Mouse (Mus musculus) intestine, embryonic 15.5 days (tissue): ENCODE results near the gene 4930438A08Rik. TPM values are rescaled to one million over a fixed set of nuclear protein-coding genes. Genes with fewer than 3 reads are reported as not detected.
"Not testable (repeated sequence)": the region's sequence is repeated elsewhere in the genome, so short reads cannot be mapped to it uniquely, and the experiment has no call there.

Experiments used
- ATAC-seq: fragments of 200-750 bp; cut with Nextera tagmentation; 2 replicates; pipeline ENCODE4 v1.8.0; 2017; ENCODE audit warnings: moderate TSS enrichment, moderate library complexity
- H3K27ac ChIP-seq: fragments of 300-500 bp; sonication (generic); 2 replicates; pipeline ENCODE4 v1.5.1; 2015; ENCODE audit warnings: mild to moderate bottlenecking, inconsistent platforms
- H3K27me3 ChIP-seq: fragments of 300-500 bp; sonication (generic); replicated peaks from 2 replicates; pipeline ENCODE4 v1.6.1; 2015; ENCODE audit warnings: inconsistent platforms
- H3K36me3 ChIP-seq: fragments of 300-500 bp; sonication (generic); 2 replicates; pipeline ENCODE4 v1.6.1; 2015; ENCODE audit warnings: inconsistent platforms
- H3K4me1 ChIP-seq: fragments of 300-500 bp; sonication (generic); replicated peaks from 2 replicates; pipeline ENCODE4 v1.6.1; 2015; ENCODE audit warnings: inconsistent platforms
- H3K4me2 ChIP-seq: fragments of 300-500 bp; sonication (generic); replicated peaks from 2 replicates; pipeline ENCODE4 v1.6.1; 2015; ENCODE audit warnings: mild to moderate bottlenecking, inconsistent platforms
- H3K4me3 ChIP-seq: fragments of 300-500 bp; sonication (generic); replicated peaks from 2 replicates; pipeline ENCODE4 v1.5.1; 2015; ENCODE audit warnings: inconsistent platforms
- H3K9ac ChIP-seq: fragments of 300-500 bp; sonication (generic); 2 replicates; pipeline ENCODE4 v1.6.1; 2015; ENCODE audit warnings: inconsistent platforms
- H3K9me3 ChIP-seq: fragments of 300-500 bp; sonication (generic); 2 replicates; pipeline ENCODE4 v1.6.1; 2016; ENCODE audit warnings: inconsistent platforms
- WGBS: fragments of 180-500 bp; shearing (Covaris S2); methylation state at CpG from one replicate; pipeline ENCODE4 v1.1.7; 2015; 5-methylcytosine and 5-hydroxymethylcytosine counted together
- polyA plus RNA-seq: library from polyadenylated mRNA; unstranded; fragments of >200 nt; fragmentation: Nextera tagmentation; extraction: Ambion mirVana; gene quantifications from 2 replicates; pipeline ENCODE4 v1.2.1, GENCODE M21; 2015

Gene 4930438A08Rik
- not detected in 2 replicates for polyA plus RNA-seq

DNA sequence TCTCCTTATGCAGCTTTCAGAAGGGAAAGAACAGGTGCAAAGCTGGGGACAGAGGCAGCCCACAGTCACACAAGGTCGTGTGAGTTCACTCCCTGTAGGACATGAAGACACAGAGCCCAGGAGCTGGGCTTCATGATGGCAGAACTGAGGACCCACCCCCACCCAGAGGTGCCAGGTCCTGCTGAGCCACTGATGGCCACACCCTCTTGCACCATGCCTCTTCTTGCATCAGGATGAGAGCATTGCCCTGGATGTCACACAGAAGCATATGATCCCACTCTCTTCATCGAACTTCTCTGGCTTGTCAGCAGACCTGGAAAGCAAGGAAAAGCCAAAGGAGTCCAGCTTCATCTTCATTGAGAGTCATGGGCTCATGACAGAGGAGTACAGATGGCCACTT lies at the start of gene 4930438A08Rik:
4930438A08Rik (plus strand) TSS at position 228 of the 400 bp plus-strand sequence.
- no peak within 1 kb of the TSS for H3K27ac ChIP-seq
- no peak within 1 kb of the TSS for H3K9ac ChIP-seq
- ATAC-seq: no peak
- H3K9me3 ChIP-seq: no peaks in the 10 kb centered on the region
- no peaks in the 10 kb centered on the region for H3K36me3 ChIP-seq
- H3K4me1 ChIP-seq: no peaks in the 10 kb centered on the region
- WGBS: 44% methylated on average over 2 of the region's 2 CpGs
- H3K27me3 ChIP-seq: no peaks in the 10 kb centered on the region; the same call in 1 of the 2 replicates
- H3K4me3 ChIP-seq: no peak within 1 kb of the TSS
- no peak within 1 kb of the TSS for H3K4me2 ChIP-seq

DNA sequence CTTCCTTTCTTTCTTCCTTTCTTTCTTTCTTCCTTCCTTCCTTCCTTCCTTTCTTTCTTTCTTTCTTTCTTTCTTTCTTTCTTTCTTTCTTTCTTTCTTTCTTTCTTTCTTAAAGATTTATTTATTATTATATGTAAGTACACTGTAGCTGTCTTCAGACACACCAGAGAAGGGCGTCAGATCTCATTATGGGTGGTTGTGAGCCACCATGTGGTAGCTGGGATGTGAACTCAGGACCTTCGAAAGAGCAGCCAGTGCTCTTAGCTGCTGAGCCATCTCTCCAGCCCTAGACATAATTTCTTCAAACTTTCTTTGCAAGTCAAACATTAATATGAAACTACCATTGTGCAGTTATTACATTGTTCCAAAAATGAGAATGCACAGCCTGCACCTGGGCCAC lies 49.7 kb upstream of the 4930438A08Rik start:
- H3K9ac ChIP-seq, ATAC-seq, H3K4me1 ChIP-seq, H3K27ac ChIP-seq, H3K27me3 ChIP-seq, H3K4me2 ChIP-seq, H3K4me3 ChIP-seq, H3K36me3 ChIP-seq, H3K9me3 ChIP-seq: not testable (repeated sequence)
- 59% methylated on average over 2 of the region's 2 CpGs for WGBS

- Histone ChIP-seq H3K4me2 (peak overlapping the region; percentile 31; the same call in 1 of the 2 replicates), H3K4me3 (no peak overlapping the region), H3K4me1 (peaks cover 5% of the 10 kb centered on the region; the same call in 1 of the 2 replicates), H3K36me3 (no peaks in the 10 kb centered on the region), H3K9ac (no peak overlapping the region), H3K9me3 (no peaks in the 10 kb centered on the region), H3K27me3 (no peaks in the 10 kb centered on the region), H3K27ac (0 out of 2 replicates have a peak overlapping the region, but pooled peaks have one; percentile 44)
- WGBS: 4% methylated on average over 5 of the region's 5 CpGs
- ATAC-seq: peak; percentile 76
Observed at GRCm38 (mm10) chr11:58225655-58226054, 48.9 kb upstream of the 4930438A08Rik start.

DNA sequence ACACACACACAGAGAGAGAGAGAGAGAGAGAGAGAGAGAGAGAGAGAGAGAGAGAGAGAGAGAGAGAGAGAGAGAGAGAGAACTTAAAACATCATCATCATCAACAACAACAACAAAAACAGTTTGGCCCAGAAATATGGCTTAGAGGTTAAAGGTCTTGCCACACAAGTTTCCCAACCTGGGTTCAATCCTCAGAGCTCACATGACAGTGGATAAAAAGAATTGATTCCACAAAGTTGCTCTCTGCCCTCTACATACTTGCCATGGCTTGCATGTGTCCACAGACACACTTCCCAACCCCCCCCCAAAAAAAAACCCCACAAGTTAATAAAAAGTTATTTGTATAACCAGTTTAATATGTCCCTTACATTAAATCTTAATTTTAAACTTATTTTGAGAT lies 48.2 kb upstream of the 4930438A08Rik start:
- Histone ChIP-seq H3K27ac (no peak overlapping the region), H3K36me3 (no peaks in the 10 kb centered on the region), H3K4me3 (no peak overlapping the region), H3K4me1 (peaks cover 5% of the 10 kb centered on the region; the same call in 1 of the 2 replicates), H3K4me2 (no peak overlapping the region), H3K9ac (no peak overlapping the region), H3K9me3 (no peaks in the 10 kb centered on the region), H3K27me3 (no peaks in the 10 kb centered on the region)
- no peak for ATAC-seq

GRCm38 (mm10) chr11:58228021-58228420 lies 46.6 kb upstream of the 4930438A08Rik start:
- H3K4me2 ChIP-seq, H3K27me3 ChIP-seq, H3K36me3 ChIP-seq, ATAC-seq, H3K27ac ChIP-seq, H3K9ac ChIP-seq, H3K4me3 ChIP-seq, H3K9me3 ChIP-seq, H3K4me1 ChIP-seq: not testable (repeated sequence)
- 92% methylated on average over 2 of the region's 2 CpGs for WGBS

- Histone ChIP-seq H3K4me2 (no peak overlapping the region), H3K9me3 (no peaks in the 10 kb centered on the region), H3K27ac (no peak overlapping the region), H3K4me1 (peaks cover 3% of the 10 kb centered on the region; the same call in 1 of the 2 replicates), H3K36me3 (no peaks in the 10 kb centered on the region), H3K4me3 (no peak overlapping the region), H3K27me3 (no peaks in the 10 kb centered on the region), H3K9ac (no peak overlapping the region)
- 60% methylated on average over 16 of the region's 16 CpGs for WGBS
- peak; percentile 41; the same call in 1 of the 2 replicates for ATAC-seq
Observed at GRCm38 (mm10) chr11:58230396-58230910, 44.1 kb upstream of the 4930438A08Rik start.

DNA sequence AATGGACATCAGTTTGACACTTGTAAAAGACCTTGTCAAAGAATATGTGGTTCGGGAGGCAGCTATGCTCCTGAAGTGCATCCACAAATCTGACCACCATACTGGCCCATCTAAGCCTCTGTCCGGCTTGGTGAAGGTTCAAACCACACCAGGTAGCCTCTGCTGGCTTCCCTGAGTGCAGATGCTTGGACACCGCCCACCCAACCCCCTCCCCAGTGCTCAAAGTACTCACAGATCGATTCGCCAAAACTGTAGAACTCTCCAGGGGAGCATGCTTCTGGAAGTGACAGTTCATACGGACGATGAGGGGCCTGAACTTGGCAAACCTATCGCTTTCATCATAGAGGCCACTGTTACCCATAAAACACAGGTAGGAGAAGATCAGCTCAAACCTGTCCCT lies 43.4 kb upstream of the 4930438A08Rik start:
- Histone ChIP-seq H3K27ac (no peak overlapping the region), H3K9ac (no peak overlapping the region), H3K4me2 (no peak overlapping the region), H3K36me3 (no peaks in the 10 kb centered on the region), H3K4me1 (no peaks in the 10 kb centered on the region), H3K4me3 (no peak overlapping the region), H3K9me3 (no peaks in the 10 kb centered on the region), H3K27me3 (no peaks in the 10 kb centered on the region)
- 87% methylated on average over 8 of the region's 8 CpGs for WGBS
- ATAC-seq: no peak

- H3K27ac ChIP-seq, H3K36me3 ChIP-seq, H3K9ac ChIP-seq, ATAC-seq, H3K9me3 ChIP-seq, H3K4me2 ChIP-seq, H3K4me3 ChIP-seq, H3K27me3 ChIP-seq, H3K4me1 ChIP-seq: not testable (repeated sequence)
- 75% methylated on average over 3 of the region's 3 CpGs for WGBS
Observed at GRCm38 (mm10) chr11:58234551-58234950, 40.0 kb upstream of the 4930438A08Rik start.

GRCm38 (mm10) chr11:58235152-58235551 lies 39.4 kb upstream of the 4930438A08Rik start:
- no peak overlapping the region for H3K27ac ChIP-seq
- no peak for ATAC-seq
- H3K4me2 ChIP-seq: no peak overlapping the region
- H3K9ac ChIP-seq: no peak overlapping the region
- H3K36me3 ChIP-seq: no peaks in the 10 kb centered on the region
- H3K27me3 ChIP-seq: no peaks in the 10 kb centered on the region
- H3K9me3 ChIP-seq: no peaks in the 10 kb centered on the region
- no peak overlapping the region for H3K4me3 ChIP-seq
- H3K4me1 ChIP-seq: peaks cover 6% of the 10 kb centered on the region; the same call in 1 of the 2 replicates
- 26% methylated on average over 6 of the region's 6 CpGs for WGBS

GRCm38 (mm10) chr11:58238840-58239791 lies 35.5 kb upstream of the 4930438A08Rik start:
- Histone ChIP-seq H3K9me3 (no peaks in the 10 kb centered on the region), H3K36me3 (no peaks in the 10 kb centered on the region), H3K4me2 (peak overlapping the region; percentile 85), H3K27ac (no peak overlapping the region), H3K4me1 (peaks cover 6% of the 10 kb centered on the region; the same call in 1 of the 2 replicates), H3K9ac (0 out of 2 replicates have a peak overlapping the region, but pooled peaks have one; percentile 10), H3K27me3 (no peaks in the 10 kb centered on the region), H3K4me3 (peak overlapping the region; percentile 42)
- WGBS: 4% methylated on average over 37 of the region's 37 CpGs
- ATAC-seq: peak; percentile 97

DNA sequence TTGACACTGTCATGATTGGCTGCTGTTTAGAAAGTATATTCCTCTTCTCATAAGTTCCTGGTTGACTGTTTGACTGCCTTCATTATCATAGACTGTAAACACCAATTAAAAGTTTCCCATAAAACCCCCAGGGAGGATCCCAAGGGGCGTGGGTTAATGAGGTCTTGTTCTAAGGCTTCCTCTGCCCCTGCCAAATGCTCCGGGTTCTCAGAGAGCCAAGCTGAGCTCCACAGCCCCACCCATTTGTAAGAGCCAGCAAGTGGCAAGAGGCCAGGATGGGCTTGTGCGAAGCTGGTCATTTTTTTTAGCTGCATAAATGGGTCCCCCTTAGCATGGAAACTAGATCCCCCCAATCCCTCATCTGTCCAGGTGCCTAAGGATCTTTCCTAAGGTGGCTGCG lies 27.3 kb upstream of the 4930438A08Rik start:
- WGBS: 42% methylated on average over 4 of the region's 4 CpGs
- ATAC-seq: no peak

DNA sequence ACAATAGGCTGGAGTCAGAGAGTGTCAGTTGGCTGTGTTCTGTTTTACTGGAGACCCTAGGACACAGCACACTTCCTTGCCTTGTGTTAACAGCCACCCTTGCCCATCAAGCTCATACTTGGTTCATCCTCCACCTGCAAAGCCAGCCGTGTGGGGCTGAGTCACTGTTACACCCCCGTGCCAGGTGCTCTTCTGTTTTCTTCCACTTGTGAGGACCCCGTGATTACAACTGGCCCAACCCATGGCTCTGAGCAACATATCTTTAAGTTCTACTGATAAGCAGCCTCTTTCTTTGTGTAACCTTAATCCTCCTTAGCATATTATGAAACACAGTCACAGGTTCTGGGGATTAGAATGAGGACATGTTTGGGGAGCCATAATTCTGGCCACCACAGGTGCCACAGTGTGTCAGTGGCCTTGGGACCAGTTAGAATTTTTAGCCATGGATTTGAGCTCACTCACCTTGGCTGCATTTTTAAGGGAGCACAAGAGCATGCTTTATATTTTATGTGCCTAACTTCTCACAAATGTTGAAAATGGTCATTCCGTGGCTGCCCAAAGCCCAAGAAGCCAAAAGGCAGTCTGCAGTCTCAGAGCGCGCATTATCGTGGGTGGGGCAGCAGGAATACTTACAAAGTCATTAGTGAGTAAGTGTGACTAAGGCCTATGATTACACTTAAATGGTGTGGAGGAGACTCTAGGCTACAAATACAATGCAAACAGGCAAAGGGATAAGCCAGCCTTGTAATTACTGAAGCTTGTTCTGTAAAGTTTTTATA lies 25.2 kb upstream of the 4930438A08Rik start:
- H3K4me3 ChIP-seq: no peak overlapping the region
- ATAC-seq: peak; percentile 56
- no peaks in the 10 kb centered on the region for H3K27me3 ChIP-seq
- no peaks in the 10 kb centered on the region for H3K36me3 ChIP-seq
- H3K9ac ChIP-seq: no peak overlapping the region
- 62% methylated on average over 7 of the region's 7 CpGs for WGBS
- H3K27ac ChIP-seq: no peak overlapping the region
- H3K9me3 ChIP-seq: no peaks in the 10 kb centered on the region
- H3K4me2 ChIP-seq: no peak overlapping the region
- H3K4me1 ChIP-seq: no peaks in the 10 kb centered on the region

More for the DNA sequence above, 27.3 kb upstream of the 4930438A08Rik start:
- no peak overlapping the region for H3K4me2 ChIP-seq
- no peaks in the 10 kb centered on the region for H3K36me3 ChIP-seq
- H3K9me3 ChIP-seq: no peaks in the 10 kb centered on the region
- H3K4me3 ChIP-seq: no peak overlapping the region
- H3K9ac ChIP-seq: no peak overlapping the region
- no peaks in the 10 kb centered on the region for H3K27me3 ChIP-seq
- H3K4me1 ChIP-seq: no peaks in the 10 kb centered on the region
- no peak overlapping the region for H3K27ac ChIP-seq
